Mouse (Mus musculus) C2C12 (cell line): ENCODE data around the gene Gnpda2.

Source experiments
- CEBPB ChIP-seq: IDR thresholded peaks from one replicate; pipeline ENCODE4 v1.6.1; 2011; ENCODE audit warnings: low read depth, mild to moderate bottlenecking, control low read depth, moderate library complexity
- CTCF ChIP-seq: IDR thresholded peaks from one replicate; pipeline ENCODE4 v1.5.1; 2011; ENCODE audit not compliant: control insufficient read depth, insufficient read depth, insufficient read length
- MYOG ChIP-seq: IDR thresholded peaks from one replicate; pipeline ENCODE4 v1.6.1; 2011; ENCODE audit not compliant: control insufficient read depth, insufficient read length; ENCODE audit errors: extremely low read depth

GRCm38 (mm10) chr5:69542489-69542888, 49.7 kb downstream of the Gnpda2 start, which contains the start of gene Yipf7:
- no peak for TF ChIP-seq CTCF
- TF ChIP-seq CEBPB = no peak
- TF ChIP-seq MYOG = no peak
